Mouse (Mus musculus) adrenal gland, postnatal 25 days (tissue): ENCODE results near the gene Ptges3l. TPM values are rescaled to one million over a fixed set of nuclear protein-coding genes. Genes with fewer than 3 reads are reported as not detected.
"Not testable (repeated sequence)": the region's sequence is repeated elsewhere in the genome, so short reads cannot be mapped to it uniquely, and the experiment has no call there.

ENCODE experiments used
- DNase-seq: peaks from one replicate; pipeline ENCODE4 v3.0.0; 2021; ENCODE audit warnings: mixed read lengths
- microRNA-seq, 2 experiments: library from miRNA; unstranded; fragments of <30 nt; microRNA quantifications; one replicate each; pipeline ENCODE4 v1.2.0; 2021
- total RNA-seq: library from RNA; stranded (reverse); gene quantifications from 2 replicates; pipeline ENCODE4 v1.2.3, GENCODE M21; 2021

Ptges3l gene
- total RNA-seq, 1 experiment from 2014 or later: 3.9 TPM

DNA sequence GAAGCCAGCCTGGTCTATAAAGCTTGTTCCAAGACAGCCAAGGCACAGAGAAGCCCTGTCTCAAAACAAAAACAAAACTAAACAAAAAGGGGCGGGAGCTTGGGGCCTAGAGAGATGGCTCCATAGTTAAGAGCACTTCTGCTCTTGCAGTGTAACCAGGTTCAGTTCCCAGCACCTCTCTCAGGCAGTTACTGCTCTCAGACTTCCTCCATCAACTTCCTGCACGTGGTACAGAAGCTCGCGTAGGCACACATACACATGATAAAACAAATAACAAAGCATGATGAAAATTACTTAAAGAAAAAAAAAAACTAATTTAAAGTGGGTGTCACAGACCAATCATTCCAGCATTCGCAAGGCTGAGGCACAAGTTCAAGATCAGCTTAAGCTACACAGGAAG lies 5.0 kb downstream of the Ptges3l start:
- DNase-seq: no peak

DNA sequence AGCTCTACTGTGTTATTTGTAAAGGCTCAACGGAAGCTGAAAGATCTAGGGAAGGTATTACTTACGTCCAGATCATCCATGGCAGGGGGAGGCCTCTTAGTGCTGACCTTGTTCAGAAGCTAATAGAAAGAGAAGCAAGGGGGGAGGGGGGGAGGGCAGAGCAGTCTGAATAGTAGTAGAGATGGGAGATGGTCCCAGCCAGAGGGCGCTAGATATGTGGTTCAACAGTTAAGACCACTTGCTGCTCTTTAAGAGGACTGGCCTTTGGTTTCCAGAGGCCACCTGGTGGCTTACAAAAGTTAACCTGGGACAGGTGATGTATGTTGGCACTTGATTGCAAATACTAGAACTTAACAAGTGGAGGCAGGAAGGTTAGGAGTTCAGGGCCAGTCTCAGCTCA lies 5.5 kb downstream of the Ptges3l start:
- no peak for DNase-seq

DNA sequence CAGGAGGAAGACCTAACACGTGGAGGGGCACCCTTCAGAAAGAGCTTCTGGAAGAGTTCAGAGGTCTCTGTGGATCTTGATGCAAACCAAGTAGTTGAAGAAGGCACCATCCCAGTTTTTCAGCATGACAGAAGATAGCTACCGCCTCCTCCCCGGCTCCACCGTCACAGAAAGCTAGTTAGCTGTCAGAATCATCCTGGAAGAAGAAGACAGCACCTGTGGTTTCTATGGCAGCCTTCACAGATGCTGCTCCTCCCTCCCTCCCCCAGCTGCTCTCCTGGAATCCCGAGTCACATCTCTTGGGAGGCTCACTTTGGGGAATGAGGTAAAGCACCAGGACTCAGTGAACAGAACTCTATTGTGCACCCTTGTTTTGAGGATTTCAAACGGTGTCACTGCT lies 6.1 kb downstream of the Ptges3l start:
- no peak for DNase-seq

DNA sequence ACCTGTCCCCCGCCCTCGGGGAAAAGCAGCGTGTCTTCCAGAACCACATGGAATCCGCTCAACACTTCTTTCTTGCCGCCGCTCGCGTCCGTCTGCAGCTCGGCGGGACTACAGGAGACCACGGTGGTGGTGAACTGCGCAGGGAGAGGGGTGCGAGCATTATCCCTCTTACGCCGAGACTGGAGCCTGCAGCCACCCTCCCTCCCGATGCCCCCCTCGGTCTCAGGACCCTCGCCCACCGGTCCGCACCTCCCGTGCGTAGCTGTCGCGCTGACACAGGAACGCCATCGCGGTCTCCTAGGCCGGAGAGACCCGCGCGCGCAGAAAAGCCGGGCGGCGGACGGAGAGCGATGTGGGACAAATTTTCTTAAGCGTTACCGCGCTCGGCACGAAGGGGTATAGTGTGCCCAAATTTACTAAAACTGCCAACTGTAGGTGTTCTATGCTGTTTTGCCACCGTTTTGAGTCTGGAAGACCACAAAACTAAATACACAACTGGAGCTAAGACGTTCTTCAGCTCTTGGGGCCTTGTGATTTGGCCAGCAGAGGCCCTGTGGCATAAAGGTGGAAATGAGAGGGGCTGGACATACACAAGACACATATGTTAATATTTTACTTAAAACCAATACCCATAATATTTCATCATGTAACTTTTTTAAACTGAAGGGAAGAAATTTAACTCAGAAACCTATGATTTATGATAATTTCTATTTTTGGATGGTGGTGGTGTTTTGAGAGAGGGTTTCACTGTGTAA lies 7.9 kb downstream of the Ptges3l start, which contains the start of gene Aarsd1:
Gene Aarsd1 (minus strand): TSS at position 515 of the 755 bp plus-strand sequence.
- peak; percentile 90 for DNase-seq

DNA sequence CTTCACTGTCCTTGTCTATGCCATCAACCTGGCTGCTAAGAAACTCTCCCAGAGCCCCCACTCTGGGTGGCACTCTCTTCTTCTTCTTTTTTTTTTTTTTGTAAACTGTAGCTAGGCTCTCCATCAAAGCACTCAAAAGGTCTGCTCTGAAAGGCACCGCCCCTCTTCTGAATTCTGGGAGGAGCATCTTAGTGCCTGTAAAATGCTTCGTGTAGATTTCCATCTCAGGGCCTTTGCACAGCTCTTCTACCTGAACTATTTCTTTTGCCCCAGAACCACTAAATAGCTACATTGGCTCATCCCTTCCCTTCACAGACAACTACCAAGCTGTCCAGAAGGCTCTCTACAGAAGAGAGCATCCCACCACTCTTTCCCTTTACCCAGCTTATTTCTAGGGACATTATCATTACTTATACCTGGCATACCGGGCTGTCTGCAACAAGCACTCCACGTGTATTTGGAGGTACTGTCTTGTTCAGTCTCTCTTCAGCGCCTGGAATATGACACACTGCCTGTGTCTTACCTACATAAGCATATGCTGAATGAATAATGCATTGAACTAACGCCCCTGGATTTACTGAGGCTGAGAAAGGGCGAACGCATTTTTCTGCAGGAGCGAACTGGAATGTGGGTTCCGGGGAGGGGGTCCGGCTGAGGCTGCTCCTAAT lies 8.6 kb downstream of the Ptges3l start:
- no peak for DNase-seq

DNA sequence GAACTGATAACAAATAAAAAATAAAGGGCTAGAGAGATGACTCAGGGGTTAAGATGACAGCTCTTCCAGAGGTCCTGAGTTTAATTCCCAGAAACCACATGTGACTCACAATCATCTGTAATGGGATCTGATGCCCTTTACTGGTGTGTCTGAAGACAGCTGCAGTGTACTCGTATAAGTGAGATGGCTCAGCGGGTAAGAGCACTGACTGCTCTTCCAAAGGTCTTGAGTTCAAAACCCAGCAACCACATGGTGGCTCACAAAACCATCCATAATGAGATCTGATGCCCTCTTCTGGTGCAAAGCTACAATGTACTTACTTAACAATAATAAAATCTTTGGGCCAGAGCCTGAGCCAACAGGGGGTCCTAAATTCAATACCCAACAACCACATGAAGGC lies 9.8 kb downstream of the Ptges3l start:
- no peak for DNase-seq

DNA sequence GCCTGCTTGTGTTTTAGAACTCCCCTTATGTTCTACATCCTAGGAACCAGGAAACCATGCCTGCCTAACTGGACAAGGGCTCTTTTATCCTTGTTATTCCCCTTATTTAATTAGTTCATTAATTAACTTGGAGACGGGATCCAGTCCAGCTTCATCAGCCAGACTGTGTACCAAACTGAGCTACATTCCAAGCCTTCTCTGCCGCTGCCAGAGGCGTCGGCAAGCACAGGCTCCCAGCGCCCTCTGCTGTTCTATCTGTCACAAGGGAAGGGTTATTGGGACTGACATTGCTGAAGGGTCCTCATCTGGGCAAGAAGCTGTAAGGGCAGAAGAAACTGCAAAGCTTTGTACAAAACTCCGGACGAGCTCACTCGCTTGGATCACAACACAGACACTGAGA lies 30.0 kb downstream of the Ptges3l start:
- peak; percentile 73 for DNase-seq

DNA sequence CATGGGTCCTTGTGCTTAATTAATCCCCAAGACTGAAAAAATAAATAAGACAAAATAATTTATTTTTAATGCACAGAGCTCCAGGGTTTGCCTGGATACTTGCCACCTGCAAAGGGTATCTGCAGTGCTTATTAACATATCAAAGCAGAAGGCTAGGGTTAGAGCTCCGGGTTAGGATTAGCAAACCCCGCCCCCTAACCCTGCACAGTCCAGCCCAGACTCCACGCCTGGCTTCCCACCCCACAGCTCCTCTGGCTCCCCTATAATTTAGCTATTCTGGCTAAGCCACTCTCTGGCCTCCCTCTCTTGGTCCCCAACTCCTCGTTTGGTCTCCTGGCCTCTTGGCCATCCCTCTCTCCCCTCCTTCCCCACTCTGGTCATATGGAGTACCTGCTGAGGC lies 43.3 kb downstream of the Ptges3l start:
- DNase-seq: no peak

DNA sequence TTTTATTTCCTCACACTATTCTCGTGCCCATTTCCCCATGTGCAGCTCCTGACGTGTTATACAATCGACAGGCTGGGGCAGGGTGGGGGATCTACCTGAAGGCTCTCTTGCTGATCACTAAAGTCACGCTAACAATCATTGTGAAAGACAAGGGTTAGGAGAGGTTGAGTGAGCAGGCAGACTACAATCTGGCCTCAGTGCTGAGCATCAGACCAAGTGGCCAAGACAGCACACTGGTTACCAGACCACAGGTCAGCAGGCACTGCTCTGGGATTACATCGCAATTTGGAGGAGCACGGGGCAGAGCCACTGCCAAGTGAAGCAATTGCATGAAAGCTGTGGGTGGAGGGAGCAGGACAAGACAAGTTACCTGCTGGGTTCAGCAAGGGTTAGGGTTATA lies 46.2 kb downstream of the Ptges3l start:
- peak; percentile 18 for DNase-seq

DNA sequence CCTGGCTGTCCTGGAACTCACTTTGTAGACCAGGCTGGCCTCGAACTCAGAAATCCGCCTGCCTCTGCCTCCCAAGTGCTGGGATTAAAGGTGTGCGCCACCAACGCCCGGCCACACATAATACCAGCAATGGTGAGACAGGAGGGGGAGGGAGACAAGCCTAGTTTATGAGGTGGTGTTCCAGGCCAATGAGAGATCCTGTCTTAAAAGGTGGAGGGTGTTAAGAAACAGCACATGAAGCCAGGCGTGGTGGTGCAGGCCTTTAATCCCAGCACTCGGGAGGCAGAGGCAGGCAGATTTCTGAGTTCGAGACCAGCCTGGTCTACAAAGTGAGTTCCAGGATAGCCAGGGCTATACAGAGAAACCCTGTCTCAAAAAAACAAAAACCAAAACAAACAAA lies 46.9 kb downstream of the Ptges3l start:
- DNase-seq: not testable (repeated sequence)

DNA sequence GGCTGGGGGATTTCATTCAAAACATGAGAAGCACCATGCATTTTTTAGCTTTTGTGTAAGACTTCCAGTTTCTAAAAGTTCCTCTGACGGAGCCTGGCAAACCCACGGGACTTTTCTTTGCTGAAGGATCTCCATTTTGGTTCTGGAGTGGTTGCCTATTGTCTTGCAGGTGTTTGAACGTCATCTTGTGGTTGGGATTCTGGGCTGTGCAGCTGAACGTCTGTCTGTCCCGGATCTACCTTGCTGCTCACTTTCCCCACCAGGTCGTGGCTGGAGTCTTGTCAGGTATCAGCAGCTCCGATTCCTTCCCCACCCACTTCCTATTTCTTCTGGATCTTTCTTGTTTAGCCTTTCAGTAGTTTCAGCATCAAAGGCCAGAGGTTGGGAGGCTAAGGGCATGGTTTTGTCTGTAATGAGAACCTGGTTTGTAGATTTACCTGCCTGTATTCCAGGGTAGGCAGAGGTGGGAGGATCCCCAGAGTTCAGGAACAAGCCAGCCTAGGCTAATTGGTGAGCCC lies 50.7 kb downstream of the Ptges3l start:
- no peak for DNase-seq

DNA sequence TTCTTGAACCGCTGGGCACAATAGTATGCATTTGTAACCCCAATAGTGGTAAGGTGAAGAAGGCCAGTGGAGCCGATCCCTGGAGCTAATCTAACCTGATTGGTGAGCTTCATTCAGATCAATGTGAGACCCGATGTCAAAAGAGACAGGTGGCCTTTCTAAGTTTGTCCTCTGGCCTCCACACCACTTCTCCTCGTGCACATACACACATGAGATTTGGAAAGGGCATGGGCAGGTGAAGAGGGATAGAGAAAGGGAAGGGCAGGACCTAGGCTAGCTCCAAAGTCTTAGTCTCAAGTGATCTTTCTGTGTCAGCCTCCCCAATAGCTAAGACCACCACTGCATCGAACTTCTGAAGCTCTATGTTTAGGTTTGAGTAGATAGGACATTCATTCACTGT lies 55.0 kb downstream of the Ptges3l start:
- DNase-seq: no peak

Small RNAs within 50 kb of the gene (microRNA-seq; reads per million reads assigned to microRNA genes)
- 0 reads per million in 2 experiments for gene Mir6929

Other genes starting within 250 kb of the Ptges3l start
- gene Ccr10, start 249.9 kb downstream of the Ptges3l start, total RNA-seq: 0.18 TPM in 1 of 2 replicates, not detected in the other
- gene Ezh1, start 198.9 kb downstream of the Ptges3l start, total RNA-seq: 37.3 and 49.6 TPM in 2 replicates
- 53.9 and 57.0 TPM in 2 replicates for gene Ramp2, start 179.3 kb downstream of the Ptges3l start, total RNA-seq
- gene Vps25, start 171.6 kb downstream of the Ptges3l start, total RNA-seq: 112 and 116 TPM in 2 replicates
- gene Wnk4, start 164.8 kb downstream of the Ptges3l start, total RNA-seq: 1.7 and 2.6 TPM in 2 replicates
- 0.67 and 0.73 TPM in 2 replicates for gene Cntd1, start 146.3 kb downstream of the Ptges3l start, total RNA-seq
- gene Coa3, start 146.2 kb downstream of the Ptges3l start, total RNA-seq: 67.9 and 74.9 TPM in 2 replicates
- gene Becn1, start 123.0 kb downstream of the Ptges3l start, total RNA-seq: 117 and 159 TPM in 2 replicates
- 126 and 131 TPM in 2 replicates for gene Psme3, start 109.1 kb downstream of the Ptges3l start, total RNA-seq
- 4.6 and 6.5 TPM in 2 replicates for gene Aoc2, start 100.3 kb downstream of the Ptges3l start, total RNA-seq
- 30.8 and 35.7 TPM in 2 replicates for gene Aoc3, start 94.7 kb downstream of the Ptges3l start, total RNA-seq
- 1.8 TPM in 2 replicates for gene G6pc, start 57.8 kb downstream of the Ptges3l start, total RNA-seq
- 34.0 and 36.3 TPM in 2 replicates for gene Aarsd1, start 7.7 kb downstream of the Ptges3l start, total RNA-seq
- 3.7 and 4.2 TPM in 2 replicates for gene Gm27029, start 537 bp downstream of the Ptges3l start, total RNA-seq
- gene Rundc1, start 248 bp downstream of the Ptges3l start, total RNA-seq: 26.3 and 26.4 TPM in 2 replicates
- gene Rpl27, start 17.0 kb upstream of the Ptges3l start, total RNA-seq: 74.2 and 91.6 TPM in 2 replicates
- gene Ifi35, start 23.1 kb upstream of the Ptges3l start, total RNA-seq: 33.5 and 39.5 TPM in 2 replicates
- 8.1 and 11.1 TPM in 2 replicates for gene Rnd2, start 39.7 kb upstream of the Ptges3l start, total RNA-seq
- 104 and 112 TPM in 2 replicates for gene Vat1, start 40.9 kb upstream of the Ptges3l start, total RNA-seq
- 3.5 and 3.9 TPM in 2 replicates for gene Brca1, start 126.6 kb upstream of the Ptges3l start, total RNA-seq
- gene Nbr1, start 126.8 kb upstream of the Ptges3l start, total RNA-seq: 156 and 164 TPM in 2 replicates
- gene Tmem106a, start 156.9 kb upstream of the Ptges3l start, total RNA-seq: 11.4 and 14.1 TPM in 2 replicates
- not detected in 2 replicates for gene Gm11634, start 173.9 kb upstream of the Ptges3l start, total RNA-seq
- gene Rdm1, start 201.9 kb upstream of the Ptges3l start, total RNA-seq: 29.9 and 37.3 TPM in 2 replicates
- gene Arl4d, start 240.2 kb upstream of the Ptges3l start, total RNA-seq: 5.9 and 8.9 TPM in 2 replicates